8 mouse cellular contexts compared by ENCODE assay signal in the genomic region with DNA sequence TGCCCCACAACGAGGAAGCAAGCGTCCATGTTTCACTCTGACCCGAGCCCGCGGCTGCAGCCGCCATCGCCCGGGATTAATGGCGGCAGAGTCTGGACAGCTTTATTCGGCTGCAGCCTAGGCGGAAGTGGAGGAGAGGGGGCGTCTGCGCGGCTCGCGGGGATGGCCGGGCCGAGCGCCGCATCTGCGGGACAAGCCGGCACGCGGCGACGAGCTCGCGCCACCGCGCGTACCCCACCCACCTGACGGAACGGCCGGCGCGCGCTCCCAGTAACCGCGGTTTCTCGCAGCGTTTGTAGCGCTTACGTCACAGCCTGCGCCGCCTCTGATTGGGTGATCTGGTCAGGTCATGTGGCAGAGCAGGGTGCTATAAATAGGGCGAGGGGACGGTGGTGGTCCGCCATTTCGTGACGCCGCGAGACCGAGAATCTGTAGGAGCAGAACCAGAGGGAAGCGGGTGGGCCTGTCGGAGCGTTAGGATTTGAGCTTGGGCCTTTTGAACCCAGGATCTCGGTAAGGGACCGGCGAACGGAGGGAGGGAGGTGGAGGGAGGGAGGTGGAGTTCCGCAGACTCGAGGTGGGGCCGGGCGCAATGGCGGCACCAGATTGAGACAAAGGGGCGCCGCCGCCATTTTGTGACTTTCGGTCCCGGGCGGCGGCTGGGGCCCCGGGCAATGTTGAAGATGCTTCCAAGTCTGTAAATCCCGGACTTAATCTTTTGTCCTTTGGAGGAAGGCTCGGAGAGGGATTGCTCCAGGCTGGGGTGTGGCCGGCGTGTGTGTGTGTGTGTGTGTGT. TPM values are rescaled to one million over a fixed set of nuclear protein-coding genes. Genes with fewer than 3 reads are reported as not detected.
DNase-seq lines count a peak whose midpoint lies in the region; ATAC-seq and TF ChIP-seq lines count a peak whose summit lies in the region.

A gene (plus strand): TSS at position 355 of the 796 bp plus-strand sequence.

- TF ChIP-seq CTCF in C2C12 (IDR thresholded peaks at IDR 0.05; ENCODE audit: control insufficient read depth, insufficient read depth, insufficient read length), result no peak
- TF ChIP-seq CTCF in brain, embryonic 14.5 days (IDR thresholded peaks at IDR 0.05; ENCODE audit: borderline replicate concordance, extremely low read depth, insufficient read depth, insufficient read length), result no peak
- no peak for TF ChIP-seq CTCF in kidney, postnatal 0 days (IDR thresholded peaks at IDR 0.05; ENCODE audit: low read depth)

- H3K9me3 ChIP-seq in erythroblast, embryonic 14.5 days (ENCODE audit: control insufficient read depth, low read length), result no peaks in the 10 kb centered on the region
- no peaks in the 10 kb centered on the region for H3K9me3 ChIP-seq in heart, embryonic 12.5 days (replicated peaks)
- no peaks in the 10 kb centered on the region for H3K9me3 ChIP-seq in kidney, postnatal 0 days (replicated peaks; ENCODE audit: low read length)
- no peaks in the 10 kb centered on the region for H3K9me3 ChIP-seq in liver, embryonic 11.5 days (ENCODE audit: control insufficient read depth, low read length)
- no peaks in the 10 kb centered on the region for H3K9me3 ChIP-seq in stomach, embryonic 14.5 days (ENCODE audit: control insufficient read depth, low read depth, low read length)

- TF ChIP-seq POLR2A in brain, embryonic 14.5 days (IDR thresholded peaks at IDR 0.05; ENCODE audit: borderline replicate concordance, extremely low read depth, insufficient read depth, insufficient read length, poor library complexity, severe bottlenecking), result peak; percentile 97

- peak within 1 kb of the TSS; percentile 90 for H3ac ChIP-seq in C2C12 (ENCODE audit: control insufficient read depth, insufficient read length, low read depth)

- H3K27ac ChIP-seq in heart, embryonic 12.5 days (ENCODE audit: poor library complexity, severe bottlenecking), result peak within 1 kb of the TSS; percentile 99
- H3K27ac ChIP-seq in kidney, postnatal 0 days, result peak within 1 kb of the TSS; percentile 99
- H3K27ac ChIP-seq in liver, embryonic 11.5 days (ENCODE audit: low read depth, low read length), result peak within 1 kb of the TSS; percentile 99
- peak within 1 kb of the TSS; percentile 99 for H3K27ac ChIP-seq in stomach, embryonic 14.5 days (ENCODE audit: low read length)

- H3K4me2 ChIP-seq in heart, embryonic 12.5 days, result peak within 1 kb of the TSS; percentile 99
- H3K4me2 ChIP-seq in kidney, postnatal 0 days (ENCODE audit: low read length), result peak within 1 kb of the TSS; percentile 78
- peak within 1 kb of the TSS; percentile 99 for H3K4me2 ChIP-seq in liver, embryonic 11.5 days
- peak within 1 kb of the TSS; percentile 97 for H3K4me2 ChIP-seq in stomach, embryonic 14.5 days (replicated peaks; ENCODE audit: low read depth, low read length)

- no peaks in the 10 kb centered on the region for H3K27me3 ChIP-seq in C2C12 (ENCODE audit: control insufficient read depth, insufficient read depth, insufficient read length)
- no peaks in the 10 kb centered on the region for H3K27me3 ChIP-seq in erythroblast, embryonic 14.5 days (ENCODE audit: control insufficient read depth)
- no peaks in the 10 kb centered on the region for H3K27me3 ChIP-seq in heart, embryonic 12.5 days (replicated peaks)
- no peaks in the 10 kb centered on the region for H3K27me3 ChIP-seq in kidney, postnatal 0 days (ENCODE audit: insufficient read depth, low read length)
- no peaks in the 10 kb centered on the region for H3K27me3 ChIP-seq in liver, embryonic 11.5 days (replicated peaks; ENCODE audit: control insufficient read depth, insufficient read depth, low read length)
- no peaks in the 10 kb centered on the region for H3K27me3 ChIP-seq in stomach, embryonic 14.5 days (ENCODE audit: control insufficient read depth, insufficient read depth, low read length)

- peak within 1 kb of the TSS; percentile 97 for H3K9ac ChIP-seq in heart, embryonic 12.5 days
- H3K9ac ChIP-seq in kidney, postnatal 0 days (ENCODE audit: low read depth, low read length), result peak within 1 kb of the TSS; percentile 96
- peak within 1 kb of the TSS; percentile 99 for H3K9ac ChIP-seq in liver, embryonic 11.5 days (ENCODE audit: low read depth, low read length)
- peak within 1 kb of the TSS; percentile 96 for H3K9ac ChIP-seq in stomach, embryonic 14.5 days (replicated peaks; ENCODE audit: low read depth, low read length)

- H3K79me3 ChIP-seq in C2C12 (ENCODE audit: low read depth), result peaks cover 49% of the 10 kb centered on the region

- H3K79me2 ChIP-seq in C2C12 (ENCODE audit: control insufficient read depth, insufficient read depth), result peaks cover 62% of the 10 kb centered on the region

- peak; percentile 100 for DNase-seq in brain, embryonic 14.5 days (ENCODE audit: low read depth)
- peak; percentile 100 for DNase-seq in kidney, postnatal 0 days (ENCODE audit: low spot score)
- peak; percentile 99 for DNase-seq in liver, embryonic 11.5 days (ENCODE audit: low spot score)
- peak; percentile 99 for DNase-seq in naive thymus-derived CD4-positive, alpha-beta T cell, adult 2 months (ENCODE audit: low read depth)

- H3K4me1 ChIP-seq in erythroblast, embryonic 14.5 days (ENCODE audit: control insufficient read depth), result peaks cover 36% of the 10 kb centered on the region
- peaks cover 20% of the 10 kb centered on the region for H3K4me1 ChIP-seq in heart, embryonic 12.5 days (replicated peaks)
- 0 out of 2 replicates have a peak, but pooled peaks cover 3% of the 10 kb centered on the region for H3K4me1 ChIP-seq in kidney, postnatal 0 days (replicated peaks; ENCODE audit: insufficient read depth, low read length)
- peaks cover 23% of the 10 kb centered on the region for H3K4me1 ChIP-seq in liver, embryonic 11.5 days (replicated peaks; ENCODE audit: control insufficient read depth, insufficient read depth, low read length)
- H3K4me1 ChIP-seq in stomach, embryonic 14.5 days (ENCODE audit: control insufficient read depth, insufficient read depth, low read length), result peaks cover 9% of the 10 kb centered on the region

- peak; percentile 99 for ATAC-seq in heart, embryonic 12.5 days (ENCODE audit: insufficient number of reproducible peaks, low FRiP score)
- peak; percentile 96 for ATAC-seq in kidney, postnatal 0 days (replicated peaks; ENCODE audit: low FRiP score, low read depth)
- peak; percentile 96 for ATAC-seq in liver, embryonic 11.5 days (replicated peaks; ENCODE audit: low FRiP score)
- peak; percentile 99 for ATAC-seq in stomach, embryonic 14.5 days (ENCODE audit: insufficient number of reproducible peaks, insufficient read depth, low FRiP score, low read depth)

- peaks cover 44% of the 10 kb centered on the region for H3K36me3 ChIP-seq in C2C12 (ENCODE audit: control insufficient read depth, insufficient read depth)
- peaks cover 44% of the 10 kb centered on the region for H3K36me3 ChIP-seq in erythroblast, embryonic 14.5 days (ENCODE audit: control insufficient read depth)
- H3K36me3 ChIP-seq in heart, embryonic 12.5 days, result peaks cover 20% of the 10 kb centered on the region
- peaks cover 8% of the 10 kb centered on the region; the same call in 1 of the 2 replicates for H3K36me3 ChIP-seq in kidney, postnatal 0 days (ENCODE audit: insufficient read depth, low read length)
- peaks cover 13% of the 10 kb centered on the region for H3K36me3 ChIP-seq in liver, embryonic 11.5 days (ENCODE audit: control insufficient read depth, insufficient read depth, low read length)
- peaks cover 13% of the 10 kb centered on the region for H3K36me3 ChIP-seq in stomach, embryonic 14.5 days (ENCODE audit: control insufficient read depth, insufficient read depth, low read length)

- WGBS in heart, embryonic 12.5 days, result under 1% methylated on average over 77 of the region's 77 CpGs
- WGBS in kidney, postnatal 0 days, result under 1% methylated on average over 77 of the region's 77 CpGs
- WGBS in liver, embryonic 11.5 days, result under 1% methylated on average over 77 of the region's 77 CpGs
- under 1% methylated on average over 77 of the region's 77 CpGs for WGBS in stomach, embryonic 14.5 days

- H3K4me3 ChIP-seq in C2C12 (ENCODE audit: insufficient read depth, poor library complexity, severe bottlenecking), result peak within 1 kb of the TSS; percentile 89
- peak within 1 kb of the TSS; percentile 92 for H3K4me3 ChIP-seq in erythroblast, embryonic 14.5 days (replicated peaks)
- peak within 1 kb of the TSS; percentile 73 for H3K4me3 ChIP-seq in heart, embryonic 12.5 days
- H3K4me3 ChIP-seq in kidney, postnatal 0 days (replicated peaks; ENCODE audit: low read depth, low read length), result peak within 1 kb of the TSS; percentile 88
- peak within 1 kb of the TSS; percentile 74 for H3K4me3 ChIP-seq in liver, embryonic 11.5 days (ENCODE audit: low read depth, low read length)
- peak within 1 kb of the TSS; percentile 95 for H3K4me3 ChIP-seq in stomach, embryonic 14.5 days (ENCODE audit: low read depth, low read length)

TF ChIP-seq in C2C12, 6 proteins besides CTCF, POLR2A, EP300 and RAD21:
- TF ChIP-seq MAX (IDR thresholded peaks at IDR 0.05) (peak; percentile 84), CEBPB (IDR thresholded peaks at IDR 0.05; ENCODE audit: low read depth) (no peak), MYOD1 (IDR thresholded peaks at IDR 0.05; ENCODE audit: control insufficient read depth, insufficient read length, low read depth) (no peak), USF1 (IDR thresholded peaks at IDR 0.05; ENCODE audit: low read depth) (peak; percentile 95)

RNA-seq across cellular contexts. Expression of the gene that starts here (rescaled TPM):
- polyA plus RNA-seq in C2C12 (2012; fragmentation: generic; extraction: Trizol), result 235 TPM
- 330 and 391 TPM in 2 replicates for polyA plus RNA-seq in brain, embryonic 14.5 days (2012; rRNA removed)
- 3.2 and 16.8 TPM in 2 replicates for polyA plus RNA-seq in erythroblast, embryonic 14.5 days (2012)
- 406 and 412 TPM in 2 replicates for polyA plus RNA-seq in heart, embryonic 12.5 days (2016; fragmentation: Nextera tagmentation; extraction: Ambion mirVana)
- 456 and 496 TPM in 2 replicates for polyA plus RNA-seq in kidney, postnatal 0 days (2015; fragmentation: Nextera tagmentation; extraction: Ambion mirVana)
- 532 and 579 TPM in 2 replicates for polyA plus RNA-seq in liver, embryonic 11.5 days (2014; fragmentation: Nextera tagmentation; extraction: Ambion mirVana)
- polyA plus RNA-seq in stomach, embryonic 14.5 days (2014; fragmentation: Nextera tagmentation; extraction: Ambion mirVana), result 593 and 674 TPM in 2 replicates

Comparison
In these comparisons a context has a peak if more than half of its experiments do, and no peak if none do; other contexts are left out.
1. Peak in every context shown above with its lines: DNase-seq, ATAC-seq, H3K4me3 ChIP-seq and H3K27ac ChIP-seq.
2. RNA of the gene that starts here (polyA plus RNA-seq): 593 to 674 TPM in stomach, embryonic 14.5 days, 532 to 579 TPM in liver, embryonic 11.5 days, 456 to 496 TPM in kidney, postnatal 0 days, 406 to 412 TPM in heart, embryonic 12.5 days, 330 to 391 TPM in brain, embryonic 14.5 days and 235 TPM in C2C12 (single experiment); 3.2 to 16.8 TPM in erythroblast, embryonic 14.5 days; every median in the first group is over 10 times any median in the second.